In genomic region chr15:87649651-87650050, GRCm38 (mm10) we compare ENCODE assay signal across 35 mouse cellular contexts.
A peak's percentile ranks its signal among the peaks of the same experiment; 100 is the strongest.
DNase-seq lines count a peak whose midpoint lies in the region; ATAC-seq lines count a peak whose summit lies in the region.
"Had no signal": no experiment of that assay in that cellular context is flagged by ENCODE, and none has a peak within 500 bp of the region (broad histone marks: within the 10 kb centered on the region; RNA-seq: fewer than 3 reads in every experiment).

No protein-coding gene starts in this region.

- no peak for ATAC-seq in midbrain, embryonic 15.5 days (replicated peaks)
- ATAC-seq: forebrain, embryonic 13.5 days; hindbrain, postnatal 0 days; intestine, embryonic 15.5 days; lung, postnatal 0 days; midbrain, embryonic 13.5 days; Patski had no signal

- H3K9me3 ChIP-seq in midbrain, embryonic 10.5 days (replicated peaks) = no peaks in the 10 kb centered on the region
- H3K9me3 ChIP-seq in midbrain, embryonic 15.5 days = no peaks in the 10 kb centered on the region
- H3K9me3 ChIP-seq: embryonic facial prominence, embryonic 10.5 days; embryonic facial prominence, embryonic 15.5 days; forebrain, embryonic 13.5 days; heart, embryonic 15.5 days; hindbrain, embryonic 12.5 days; intestine, embryonic 15.5 days; liver, embryonic 13.5 days; midbrain, embryonic 13.5 days had no signal

- no peak overlapping the region for H3K9ac ChIP-seq in midbrain, embryonic 15.5 days
- H3K9ac ChIP-seq: embryonic facial prominence, embryonic 15.5 days; forebrain, embryonic 13.5 days; heart, embryonic 15.5 days; hindbrain, embryonic 12.5 days; intestine, embryonic 15.5 days; liver, embryonic 13.5 days; midbrain, embryonic 13.5 days had no signal

- 0 out of 2 replicates have a peak overlapping the region, but pooled peaks have one; percentile 13 for H3K27ac ChIP-seq in midbrain, embryonic 10.5 days (replicated peaks)
- no peak overlapping the region for H3K27ac ChIP-seq in midbrain, embryonic 15.5 days
- H3K27ac ChIP-seq: embryonic facial prominence, embryonic 10.5 days; embryonic facial prominence, embryonic 15.5 days; forebrain, embryonic 13.5 days; heart, embryonic 15.5 days; hindbrain, embryonic 12.5 days; hindbrain, postnatal 0 days; intestine, embryonic 15.5 days; kidney, postnatal 0 days; liver, embryonic 13.5 days; midbrain, embryonic 13.5 days had no signal

- H3K36me3 ChIP-seq in midbrain, embryonic 10.5 days = no peaks in the 10 kb centered on the region
- no peaks in the 10 kb centered on the region for H3K36me3 ChIP-seq in midbrain, embryonic 15.5 days (replicated peaks)
- H3K36me3 ChIP-seq: embryonic facial prominence, embryonic 10.5 days; embryonic facial prominence, embryonic 15.5 days; G1E; heart, embryonic 15.5 days; hindbrain, embryonic 12.5 days; intestine, embryonic 15.5 days; liver, embryonic 13.5 days; midbrain, embryonic 13.5 days had no signal

- H3K27me3 ChIP-seq in midbrain, embryonic 10.5 days (ENCODE audit: low read depth, poor library complexity, severe bottlenecking) = no peaks in the 10 kb centered on the region
- no peaks in the 10 kb centered on the region for H3K27me3 ChIP-seq in midbrain, embryonic 15.5 days (replicated peaks)
- H3K27me3 ChIP-seq: embryonic facial prominence, embryonic 15.5 days; forebrain, embryonic 13.5 days; heart, embryonic 15.5 days; hindbrain, embryonic 12.5 days; intestine, embryonic 15.5 days; liver, embryonic 13.5 days; megakaryocyte, embryonic 14.5 days; midbrain, embryonic 13.5 days; Patski had no signal

- peak; percentile 65 to 77 for DNase-seq in adrenal gland, adult (ENCODE audit: inconsistent age in 2 of 2, low spot score in 1 of 2)
- no peak for DNase-seq in adrenal gland, postnatal 4 days (ENCODE audit: low spot score in 2 of 2)
- DNase-seq in midbrain, embryonic 10.5 days (ENCODE audit: low spot score) = no peak
- DNase-seq in Muller cell, postnatal 12 days (ENCODE audit: inconsistent ontology term) = peak; percentile 79
- peak; percentile 42 for DNase-seq in adrenal gland, postnatal 14 days
- no peak for DNase-seq in spleen, adult 18-20 months
- DNase-seq in kidney, adult 18-20 months = no peak
- DNase-seq: cerebellum, adult 11 months; cerebellum, adult 9-10 months; cerebellum, postnatal 36 days; gastrocnemius, postnatal 14 days; kidney, adult 8-10 months; layer of hippocampus, postnatal 36 days; left cerebral cortex, postnatal 4 days; liver, embryonic 13.5 days; lung, adult 18-20 months; lung, postnatal 4 days; retina, postnatal 1 day; right cerebral cortex, postnatal 14 days; thymus, adult 2 months; thymus, postnatal 36 days had no signal

- peaks cover 39% of the 10 kb centered on the region for H3K4me1 ChIP-seq in midbrain, embryonic 10.5 days
- peaks cover 6% of the 10 kb centered on the region; the same call in 1 of the 2 replicates for H3K4me1 ChIP-seq in midbrain, embryonic 15.5 days
- H3K4me1 ChIP-seq: embryonic facial prominence, embryonic 15.5 days; intestine, embryonic 15.5 days; liver, embryonic 13.5 days; megakaryocyte, embryonic 14.5 days had no signal

- no peak overlapping the region for H3K4me3 ChIP-seq in midbrain, embryonic 10.5 days
- H3K4me3 ChIP-seq in midbrain, embryonic 15.5 days = no peak overlapping the region
- H3K4me3 ChIP-seq: embryonic facial prominence, embryonic 10.5 days; embryonic facial prominence, embryonic 15.5 days; forebrain, embryonic 13.5 days; heart, embryonic 15.5 days; hindbrain, embryonic 12.5 days; intestine, embryonic 15.5 days; liver, embryonic 13.5 days; megakaryocyte, embryonic 14.5 days; midbrain, embryonic 13.5 days had no signal

- WGBS in midbrain, embryonic 10.5 days = 81% methylated on average over 2 of the region's 2 CpGs
- WGBS in midbrain, embryonic 15.5 days = 63% methylated on average over 2 of the region's 2 CpGs

- no peak overlapping the region for H3K4me2 ChIP-seq in midbrain, embryonic 15.5 days
- H3K4me2 ChIP-seq: embryonic facial prominence, embryonic 15.5 days; forebrain, embryonic 13.5 days; heart, embryonic 15.5 days; hindbrain, embryonic 12.5 days; intestine, embryonic 15.5 days; liver, embryonic 13.5 days; midbrain, embryonic 13.5 days had no signal

Comparison
In these comparisons a context has a peak if more than half of its experiments do, and no peak if none do; other contexts are left out.
1. DNase-seq: peak in adrenal gland, adult (2 of 2), Muller cell, postnatal 12 days (single experiment) and adrenal gland, postnatal 14 days (single experiment); none in adrenal gland, postnatal 4 days (0 of 2), midbrain, embryonic 10.5 days (single experiment), spleen, adult 18-20 months (0 of 2) and kidney, adult 18-20 months (single experiment).